Mouse (Mus musculus): ENCODE data around the gene Nkx1-1. TPM values are rescaled to one million over a fixed set of nuclear protein-coding genes. Genes with fewer than 3 reads are reported as not detected.

Gene Nkx1-1
- not detected for total RNA-seq (2023)

DNA sequence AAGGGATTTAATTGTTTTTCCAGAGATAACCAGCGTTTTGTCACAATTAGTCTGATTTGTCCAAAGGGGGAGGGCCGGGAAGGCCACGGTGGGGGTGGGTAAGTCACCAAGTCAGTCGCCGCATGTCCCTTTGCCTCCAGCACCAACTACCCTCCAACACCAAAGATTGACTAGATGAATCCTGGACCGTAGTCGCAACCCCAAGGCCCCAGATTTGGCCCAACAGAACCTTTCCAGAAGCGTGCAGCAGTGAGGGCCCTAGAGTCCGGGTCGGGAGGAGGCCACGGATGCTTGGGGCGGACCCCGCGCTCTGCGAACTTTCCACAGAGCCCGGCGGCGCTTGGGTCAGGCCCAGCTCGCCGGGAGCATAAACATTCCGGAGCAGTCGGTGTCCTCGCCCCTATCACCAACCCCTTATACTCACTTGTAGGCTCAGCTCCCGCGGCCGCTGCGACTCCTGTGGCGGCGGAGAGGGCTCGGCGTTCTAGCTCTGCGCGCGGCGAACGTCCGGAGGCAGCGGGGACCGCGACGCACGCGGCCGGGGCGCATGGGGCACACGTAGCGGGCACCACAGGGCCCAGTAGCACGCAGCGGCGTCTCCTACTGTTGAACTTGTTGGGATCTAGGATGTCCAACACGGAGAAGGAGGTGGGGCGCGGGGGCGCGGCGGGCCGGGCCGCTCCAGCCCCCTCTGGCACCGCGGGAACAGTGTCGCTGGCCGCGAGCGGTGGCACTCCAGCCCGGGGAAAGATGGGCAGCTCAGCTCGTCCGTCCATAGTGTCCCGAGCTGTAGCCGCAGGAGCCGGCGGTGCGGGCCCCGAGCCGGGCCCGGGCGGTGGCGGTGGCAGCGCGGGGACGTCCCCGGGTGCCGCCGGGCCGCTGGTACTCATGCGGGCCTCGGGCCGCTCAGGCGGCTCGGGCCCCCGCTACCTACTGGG, at the start of gene Nkx1-1:
Gene Nkx1-1 (minus strand): TSS at position 776 of the 938 bp plus-strand sequence.

Other genes starting within 250 kb of the Nkx1-1 start
- not detected for gene Spon2, start 215.5 kb downstream of the Nkx1-1 start, total RNA-seq (2023)
- 227 TPM for gene Ctbp1, start 159.0 kb downstream of the Nkx1-1 start, total RNA-seq (2023)
- 73.8 TPM for gene Maea, start 98.5 kb downstream of the Nkx1-1 start, total RNA-seq (2023)
- gene Uvssa, start 55.4 kb downstream of the Nkx1-1 start, total RNA-seq (2023) = 21.7 TPM
- 39.7 TPM for gene Fam53a, start 195.7 kb upstream of the Nkx1-1 start, total RNA-seq (2023)
- gene Gm9903, start 195.9 kb upstream of the Nkx1-1 start, total RNA-seq (2023) = 2.1 TPM
- 88.9 TPM for gene Slbp, start 218.6 kb upstream of the Nkx1-1 start, total RNA-seq (2023)
- 9.6 TPM for gene Tacc3, start 224.2 kb upstream of the Nkx1-1 start, total RNA-seq (2023)
- 12.1 TPM for gene Tmem129, start 224.4 kb upstream of the Nkx1-1 start, total RNA-seq (2023)